Mouse (Mus musculus): Measurements from ENCODE around the gene Slco2b1. TPM values are rescaled to one million over a fixed set of nuclear protein-coding genes. Genes with fewer than 3 reads are reported as not detected.
A peak's percentile ranks its signal among the peaks of the same experiment; 100 is the strongest.
"Not testable (repeated sequence)": the region's sequence is repeated elsewhere in the genome, so short reads cannot be mapped to it uniquely, and the experiment has no call there.

The Slco2b1 gene
- polyA plus RNA-seq (2015; fragmentation: Nextera tagmentation; extraction: Ambion mirVana) = 4.0 and 4.3 TPM in 2 replicates

GRCm38 (mm10) chr7:99711166-99711565 lies at the start of gene Slco2b1:
Gene Slco2b1 (minus strand): TSS chr7:99711340.
- Histone ChIP-seq H3K9ac (ENCODE audit: low read depth, low read length) (no peak within 1 kb of the TSS), H3K36me3 (ENCODE audit: insufficient read depth, low read length) (no peaks in the 10 kb centered on the region), H3K9me3 (replicated peaks; ENCODE audit: low read length) (no peaks in the 10 kb centered on the region), H3K27me3 (ENCODE audit: insufficient read depth, low read length) (no peaks in the 10 kb centered on the region), H3K4me2 (ENCODE audit: low read length) (no peak within 1 kb of the TSS), H3K27ac (no peak within 1 kb of the TSS), H3K4me1 (replicated peaks; ENCODE audit: insufficient read depth, low read length) (0 out of 2 replicates have a peak, but pooled peaks cover 3% of the 10 kb centered on the region), H3K4me3 (replicated peaks; ENCODE audit: low read depth, low read length) (no peak within 1 kb of the TSS)
- no peak for DNase-seq (ENCODE audit: low spot score)
- no peak for TF ChIP-seq CTCF (IDR thresholded peaks at IDR 0.05; ENCODE audit: low read depth)
- ATAC-seq (replicated peaks; ENCODE audit: low FRiP score, low read depth) = no peak
- 70% methylated on average over 8 of the region's 8 CpGs for WGBS

DNA sequence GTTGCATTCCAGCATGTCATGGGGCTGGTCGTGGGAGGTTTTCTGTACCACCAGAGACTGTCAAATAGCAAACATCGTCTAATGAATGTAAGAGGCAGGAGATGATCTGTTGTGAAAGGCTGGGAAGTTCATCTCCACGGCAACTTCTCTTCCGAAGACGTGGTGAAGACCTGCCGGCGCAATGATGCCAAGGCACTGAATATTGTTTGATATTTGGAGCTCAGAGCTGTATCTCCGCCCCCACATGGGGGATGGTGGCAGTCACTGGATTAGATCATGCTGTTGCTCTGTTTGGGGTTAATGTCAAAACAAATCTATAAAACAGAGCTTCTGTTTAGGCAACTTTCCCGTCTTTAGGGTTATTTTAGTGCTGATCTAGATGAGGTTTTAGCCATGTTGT lies 28.1 kb upstream of the Slco2b1 start:
- DNase-seq (ENCODE audit: low spot score) (peak; percentile 66), ATAC-seq (replicated peaks; ENCODE audit: low FRiP score, low read depth) (no peak)
- Histone ChIP-seq H3K4me2 (ENCODE audit: low read length) (no peak overlapping the region), H3K4me1 (replicated peaks; ENCODE audit: insufficient read depth, low read length) (no peaks in the 10 kb centered on the region), H3K4me3 (replicated peaks; ENCODE audit: low read depth, low read length) (no peak overlapping the region), H3K36me3 (ENCODE audit: insufficient read depth, low read length) (no peaks in the 10 kb centered on the region), H3K9ac (ENCODE audit: low read depth, low read length) (no peak overlapping the region), H3K27ac (no peak overlapping the region), H3K9me3 (replicated peaks; ENCODE audit: low read length) (no peaks in the 10 kb centered on the region), H3K27me3 (ENCODE audit: insufficient read depth, low read length) (no peaks in the 10 kb centered on the region)
- WGBS = 40% methylated on average over 9 of the region's 9 CpGs
- no peak for TF ChIP-seq CTCF (IDR thresholded peaks at IDR 0.05; ENCODE audit: low read depth)

GRCm38 (mm10) chr7:99735491-99735890 lies 24.4 kb upstream of the Slco2b1 start:
- H3K4me3 ChIP-seq (replicated peaks; ENCODE audit: low read depth, low read length); DNase-seq (ENCODE audit: low spot score); H3K9ac ChIP-seq (ENCODE audit: low read depth, low read length); H3K27ac ChIP-seq; H3K4me2 ChIP-seq (ENCODE audit: low read length); H3K9me3 ChIP-seq (replicated peaks; ENCODE audit: low read length); H3K4me1 ChIP-seq (replicated peaks; ENCODE audit: insufficient read depth, low read length); ATAC-seq (replicated peaks; ENCODE audit: low FRiP score, low read depth); H3K36me3 ChIP-seq (ENCODE audit: insufficient read depth, low read length); H3K27me3 ChIP-seq (ENCODE audit: insufficient read depth, low read length): not testable (repeated sequence)
- 91% methylated on average over 9 of the region's 9 CpGs for whole genome bisulfite sequencing

GRCm38 (mm10) chr7:99734612-99735011 lies 23.5 kb upstream of the Slco2b1 start:
- 88% methylated on average over 2 of the region's 2 CpGs for WGBS
- Histone ChIP-seq H3K27me3 (ENCODE audit: insufficient read depth, low read length) (no peaks in the 10 kb centered on the region), H3K9me3 (replicated peaks; ENCODE audit: low read length) (no peaks in the 10 kb centered on the region), H3K4me3 (replicated peaks; ENCODE audit: low read depth, low read length) (no peak overlapping the region), H3K27ac (no peak overlapping the region), H3K4me1 (replicated peaks; ENCODE audit: insufficient read depth, low read length) (no peaks in the 10 kb centered on the region), H3K9ac (ENCODE audit: low read depth, low read length) (no peak overlapping the region), H3K4me2 (ENCODE audit: low read length) (no peak overlapping the region), H3K36me3 (ENCODE audit: insufficient read depth, low read length) (no peaks in the 10 kb centered on the region)
- ATAC-seq (replicated peaks; ENCODE audit: low FRiP score, low read depth) = no peak
- DNase-seq (ENCODE audit: low spot score) = no peak
- TF ChIP-seq CTCF (IDR thresholded peaks at IDR 0.05; ENCODE audit: low read depth) = no peak

DNA sequence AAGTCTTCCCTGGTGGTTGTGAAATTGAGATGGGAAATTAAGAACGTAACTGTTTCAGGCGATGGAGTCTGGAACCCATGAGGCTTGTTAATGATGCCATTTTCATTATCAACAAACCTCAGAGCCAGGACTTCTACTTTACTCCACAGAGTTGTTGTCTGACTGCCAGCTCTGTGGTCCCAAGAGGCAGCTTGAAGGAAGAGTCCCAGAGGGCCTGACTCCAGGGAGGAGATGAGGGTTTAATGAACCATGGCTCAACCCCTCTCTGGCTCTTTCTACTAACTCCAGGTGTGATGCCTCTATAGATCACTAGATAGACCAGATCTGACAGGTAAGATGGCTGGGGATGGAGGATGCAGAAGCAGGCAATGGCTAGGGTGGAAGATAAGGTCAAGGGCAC lies 18.8 kb upstream of the Slco2b1 start, which contains the start of gene Olfr520:
Olfr520 (plus strand) TSS at position 301 of the 400 bp plus-strand sequence.
- no peak within 1 kb of the TSS for H3K4me2 ChIP-seq (ENCODE audit: low read length)
- DNase-seq (ENCODE audit: low spot score) = no peak
- whole genome bisulfite sequencing = 81% methylated on average over 2 of the region's 2 CpGs
- H3K27me3 ChIP-seq (ENCODE audit: insufficient read depth, low read length) = no peaks in the 10 kb centered on the region
- H3K9me3 ChIP-seq (replicated peaks; ENCODE audit: low read length) = no peaks in the 10 kb centered on the region
- no peak within 1 kb of the TSS for H3K27ac ChIP-seq
- no peaks in the 10 kb centered on the region for H3K36me3 ChIP-seq (ENCODE audit: insufficient read depth, low read length)
- TF ChIP-seq CTCF (IDR thresholded peaks at IDR 0.05; ENCODE audit: low read depth) = no peak
- no peak for ATAC-seq (replicated peaks; ENCODE audit: low FRiP score, low read depth)
- no peak within 1 kb of the TSS for H3K9ac ChIP-seq (ENCODE audit: low read depth, low read length)
- no peak within 1 kb of the TSS for H3K4me3 ChIP-seq (replicated peaks; ENCODE audit: low read depth, low read length)
- no peaks in the 10 kb centered on the region for H3K4me1 ChIP-seq (replicated peaks; ENCODE audit: insufficient read depth, low read length)

- Histone ChIP-seq H3K4me2 (ENCODE audit: low read length) (no peak overlapping the region), H3K9me3 (replicated peaks; ENCODE audit: low read length) (no peaks in the 10 kb centered on the region), H3K4me3 (replicated peaks; ENCODE audit: low read depth, low read length) (no peak overlapping the region), H3K9ac (ENCODE audit: low read depth, low read length) (no peak overlapping the region), H3K27me3 (ENCODE audit: insufficient read depth, low read length) (no peaks in the 10 kb centered on the region), H3K4me1 (replicated peaks; ENCODE audit: insufficient read depth, low read length) (no peaks in the 10 kb centered on the region), H3K36me3 (ENCODE audit: insufficient read depth, low read length) (no peaks in the 10 kb centered on the region), H3K27ac (no peak overlapping the region)
- DNase-seq (ENCODE audit: low spot score) = no peak
- TF ChIP-seq CTCF (IDR thresholded peaks at IDR 0.05; ENCODE audit: low read depth) = no peak
- 90% methylated on average over 2 of the region's 2 CpGs for WGBS
- ATAC-seq (replicated peaks; ENCODE audit: low FRiP score, low read depth) = no peak
Measured at GRCm38 (mm10) chr7:99716536-99716935, 5.4 kb upstream of the Slco2b1 start.

DNA sequence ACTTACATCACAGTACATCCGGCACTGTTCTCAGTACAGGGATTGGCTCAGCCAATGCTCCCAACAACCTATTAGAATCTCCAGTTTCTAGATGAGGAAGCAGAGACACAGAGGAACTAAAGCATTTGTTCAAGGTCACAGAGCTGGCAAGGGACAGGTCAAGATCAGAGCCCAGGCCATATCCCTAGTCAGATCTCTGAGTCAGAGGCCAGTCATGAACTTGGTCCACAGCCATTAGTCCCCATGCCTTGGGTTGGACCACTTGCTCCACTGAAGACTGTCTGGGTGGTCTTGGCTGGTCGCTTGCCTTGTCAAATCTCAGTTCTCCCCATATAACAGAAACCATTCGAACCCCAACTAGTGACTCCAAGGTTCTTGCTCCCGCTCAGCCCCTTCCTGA lies 1.3 kb upstream of the Slco2b1 start:
- ATAC-seq (replicated peaks; ENCODE audit: low FRiP score, low read depth) = no peak
- 80% methylated on average over 4 of the region's 4 CpGs for WGBS

More for the DNA sequence above, 1.3 kb upstream of the Slco2b1 start:
- no peaks in the 10 kb centered on the region for H3K27me3 ChIP-seq (ENCODE audit: insufficient read depth, low read length)
- H3K9ac ChIP-seq (ENCODE audit: low read depth, low read length) = no peak overlapping the region
- no peak overlapping the region for H3K4me2 ChIP-seq (ENCODE audit: low read length)
- H3K4me3 ChIP-seq (replicated peaks; ENCODE audit: low read depth, low read length) = no peak overlapping the region
- H3K9me3 ChIP-seq (replicated peaks; ENCODE audit: low read length) = no peaks in the 10 kb centered on the region
- H3K4me1 ChIP-seq (replicated peaks; ENCODE audit: insufficient read depth, low read length) = no peaks in the 10 kb centered on the region
- H3K27ac ChIP-seq = no peak overlapping the region
- TF ChIP-seq CTCF (IDR thresholded peaks at IDR 0.05; ENCODE audit: low read depth) = no peak
- H3K36me3 ChIP-seq (ENCODE audit: insufficient read depth, low read length) = no peaks in the 10 kb centered on the region
- DNase-seq (ENCODE audit: low spot score) = no peak
